In genomic region chr17:85562510-85563266, GRCm38 (mm10) we compare ENCODE assay signal across 15 mouse cellular contexts. TPM values are rescaled to one million over a fixed set of nuclear protein-coding genes. Genes with fewer than 3 reads are reported as not detected.
DNase-seq lines count a peak whose midpoint lies in the region; ATAC-seq and TF ChIP-seq lines count a peak whose summit lies in the region.
"Had no signal": no experiment of that assay in that cellular context is flagged by ENCODE, and none has a peak within 500 bp of the region (broad histone marks: within the 10 kb centered on the region; RNA-seq: fewer than 3 reads in every experiment).

No protein-coding gene starts in this region.

- peak; percentile 37 for DNase-seq in A20 (ENCODE audit: low read depth, low spot score)
- peak; percentile 79 for DNase-seq in CH12.LX (ENCODE audit: extremely low read depth)
- peak; percentile 25 for DNase-seq in hindbrain, postnatal 0 days (ENCODE audit: low spot score)
- no peak for DNase-seq in kidney, postnatal 25 days
- DNase-seq in frontal cortex, postnatal 25 days (ENCODE audit: low spot score in 2 of 2), result no peak
- no peak for DNase-seq in gastrocnemius, postnatal 25 days
- DNase-seq: cerebellum, adult 11-12 months; thymus, postnatal 14 days had no signal

- no peak for ATAC-seq in hindbrain, embryonic 15.5 days (ENCODE audit: low FRiP score, low read depth)
- no peak for ATAC-seq in hindbrain, embryonic 12.5 days (ENCODE audit: low FRiP score)
- no peak for ATAC-seq in hindbrain, postnatal 0 days
- ATAC-seq: inflammation-experienced regulatory T-cells, adult 6 months had no signal

- in situ Hi-C loops in CH12.LX (cut with MboI; ENCODE audit: low pct_ligation_motif_present, low pct_unique_long_range_greater_than_20kb, low sequenced_read_pairs), result no loop called here

- no peak overlapping the region for H3K4me3 ChIP-seq in hindbrain, embryonic 15.5 days
- H3K4me3 ChIP-seq in hindbrain, embryonic 12.5 days, result no peak overlapping the region
- H3K4me3 ChIP-seq in CH12.LX (replicated peaks in 1 of 3; ENCODE audit: low read depth in 2 of 3, low read length in 2 of 3, poor library complexity in 1 of 3), result no peak overlapping the region
- H3K4me3 ChIP-seq in hindbrain, postnatal 0 days (ENCODE audit: low read length), result no peak overlapping the region

- no peaks in the 10 kb centered on the region for H3K36me3 ChIP-seq in hindbrain, embryonic 15.5 days
- H3K36me3 ChIP-seq in hindbrain, embryonic 12.5 days, result no peaks in the 10 kb centered on the region
- no peaks in the 10 kb centered on the region for H3K36me3 ChIP-seq in CH12.LX (replicated peaks in 1 of 2; ENCODE audit: control insufficient read depth in 1 of 2, insufficient read depth in 1 of 2, low read length in 1 of 2)
- no peaks in the 10 kb centered on the region for H3K36me3 ChIP-seq in hindbrain, postnatal 0 days (ENCODE audit: insufficient read depth, low read length)

- H3K9me3 ChIP-seq in hindbrain, embryonic 15.5 days, result no peaks in the 10 kb centered on the region; the same call in 1 of the 2 replicates
- peaks cover 9% of the 10 kb centered on the region for H3K9me3 ChIP-seq in hindbrain, embryonic 12.5 days (replicated peaks)
- H3K9me3 ChIP-seq in CH12.LX (replicated peaks; ENCODE audit: low read length), result peaks cover 19% of the 10 kb centered on the region
- H3K9me3 ChIP-seq in hindbrain, postnatal 0 days (ENCODE audit: low read length), result no peaks in the 10 kb centered on the region

- TF ChIP-seq EP300 in CH12.LX (IDR thresholded peaks at IDR 0.05; ENCODE audit: low read length), result peak; percentile 84

- peak; percentile 5 for TF ChIP-seq RAD21 in CH12.LX (IDR thresholded peaks at IDR 0.05; ENCODE audit: low read depth, low read length)

- TF ChIP-seq CTCF in CH12.LX (conservative IDR thresholded peaks at IDR 0.05 in 1 of 2, IDR thresholded peaks at IDR 0.05 in 1 of 2; ENCODE audit: low read depth in 2 of 2, low read length in 2 of 2), result no peak
- TF ChIP-seq CTCF in hindbrain, postnatal 0 days (IDR thresholded peaks at IDR 0.05; ENCODE audit: low read depth), result no peak

- peak overlapping the region; percentile 17; the same call in 1 of the 2 replicates for H3K4me2 ChIP-seq in hindbrain, embryonic 15.5 days
- H3K4me2 ChIP-seq in hindbrain, embryonic 12.5 days (replicated peaks), result no peak overlapping the region
- peak overlapping the region; percentile 54 for H3K4me2 ChIP-seq in CH12.LX (ENCODE audit: insufficient read depth, low read depth, poor library complexity, severe bottlenecking)
- H3K4me2 ChIP-seq in hindbrain, postnatal 0 days (ENCODE audit: low read depth, low read length), result no peak overlapping the region

- no peaks in the 10 kb centered on the region for H3K79me2 ChIP-seq in CH12.LX (replicated peaks; ENCODE audit: control insufficient read depth, extremely low read depth, insufficient read depth, poor library complexity, severe bottlenecking)

- no peaks in the 10 kb centered on the region; the same call in 1 of the 2 replicates for H3K4me1 ChIP-seq in hindbrain, embryonic 15.5 days (replicated peaks)
- peaks cover 4% of the 10 kb centered on the region; the same call in 1 of the 2 replicates for H3K4me1 ChIP-seq in hindbrain, embryonic 12.5 days
- H3K4me1 ChIP-seq in CH12.LX (ENCODE audit: control insufficient read depth in 1 of 2, insufficient read depth in 2 of 2), result peaks cover 2 to 36% of the 10 kb centered on the region in 2 experiments; a peak in 3 of 4 replicates
- no peaks in the 10 kb centered on the region for H3K4me1 ChIP-seq in hindbrain, postnatal 0 days (ENCODE audit: insufficient read depth, low read length)

- no peak for TF ChIP-seq POLR2A in CH12.LX (IDR thresholded peaks at IDR 0.05; ENCODE audit: low read depth, low read length)

- 61% methylated on average over 17 of the region's 17 CpGs for WGBS in hindbrain, embryonic 15.5 days
- 76% methylated on average over 17 of the region's 17 CpGs for WGBS in hindbrain, embryonic 12.5 days
- WGBS in hindbrain, postnatal 0 days, result 64% methylated on average over 17 of the region's 17 CpGs

- no peaks in the 10 kb centered on the region for H3K27me3 ChIP-seq in hindbrain, embryonic 15.5 days
- H3K27me3 ChIP-seq in hindbrain, embryonic 12.5 days, result no peaks in the 10 kb centered on the region
- H3K27me3 ChIP-seq in CH12.LX (replicated peaks), result no peaks in the 10 kb centered on the region
- H3K27me3 ChIP-seq in hindbrain, postnatal 0 days (ENCODE audit: insufficient read depth, low read length), result no peaks in the 10 kb centered on the region

- H3K27ac ChIP-seq in hindbrain, embryonic 15.5 days (replicated peaks), result no peak overlapping the region
- H3K27ac ChIP-seq in hindbrain, embryonic 12.5 days, result no peak overlapping the region
- H3K27ac ChIP-seq in CH12.LX (ENCODE audit: insufficient read depth, low read depth), result no peak overlapping the region
- H3K27ac ChIP-seq in hindbrain, postnatal 0 days, result no peak overlapping the region
- H3K27ac ChIP-seq: macrophage had no signal

- dilution Hi-C loops in CH12.LX (cut with MboI; ENCODE audit: extremely low pct_ligation_motif_present, extremely low pct_unique_long_range_greater_than_20kb, low sequenced_read_pairs), result no loop called here

- no peak overlapping the region for H3K9ac ChIP-seq in hindbrain, embryonic 15.5 days
- H3K9ac ChIP-seq in hindbrain, embryonic 12.5 days, result no peak overlapping the region
- no peak overlapping the region for H3K9ac ChIP-seq in CH12.LX (ENCODE audit: insufficient read depth, low read depth)
- H3K9ac ChIP-seq in hindbrain, postnatal 0 days (replicated peaks; ENCODE audit: low read length), result no peak overlapping the region

TF ChIP-seq in CH12.LX, 34 proteins besides CTCF, POLR2A, EP300 and RAD21:
- TF ChIP-seq SIN3A (IDR thresholded peaks at IDR 0.05; ENCODE audit: low read length), result no peak
- TF ChIP-seq RCOR1 (conservative IDR thresholded peaks at IDR 0.05; ENCODE audit: low read depth, low read length), result no peak
- no peak for TF ChIP-seq POLR2AphosphoS2 (IDR thresholded peaks at IDR 0.05; ENCODE audit: low read depth, low read length)
- TF ChIP-seq GABPA (IDR thresholded peaks at IDR 0.05; ENCODE audit: insufficient replicate concordance, low read depth, low read length), result no peak
- TF ChIP-seq MAX (IDR thresholded peaks at IDR 0.05; ENCODE audit: low read length), result no peak
- no peak; the same call in 1 of the 2 replicates for TF ChIP-seq MAZ (IDR thresholded peaks at IDR 0.05; ENCODE audit: low read depth, low read length)
- TF ChIP-seq ZMIZ1 (IDR thresholded peaks at IDR 0.05; ENCODE audit: low read depth, low read length), result no peak
- TF ChIP-seq MAFK (IDR thresholded peaks at IDR 0.05; ENCODE audit: insufficient replicate concordance, low read length), result no peak
- no peak for TF ChIP-seq KAT2A (IDR thresholded peaks at IDR 0.05; ENCODE audit: insufficient replicate concordance, low read length)
- no peak for TF ChIP-seq HCFC1 (IDR thresholded peaks at IDR 0.05; ENCODE audit: low read depth, low read length)
- TF ChIP-seq USF1 (IDR thresholded peaks at IDR 0.05; ENCODE audit: low read depth, low read length), result no peak
- no peak for TF ChIP-seq E2F4 (IDR thresholded peaks at IDR 0.05; ENCODE audit: insufficient replicate concordance, low read depth, low read length)
- TF ChIP-seq CHD1 (IDR thresholded peaks at IDR 0.05; ENCODE audit: low read depth, low read length), result no peak
- TF ChIP-seq MEF2A (IDR thresholded peaks at IDR 0.05; ENCODE audit: borderline replicate concordance, low read depth, low read length), result peak; percentile 90
- peak; percentile 79 for TF ChIP-seq CHD2 (IDR thresholded peaks at IDR 0.05; ENCODE audit: low read length)
- TF ChIP-seq JUND (conservative IDR thresholded peaks at IDR 0.05; ENCODE audit: low read depth, low read length), result peak; percentile 13; the same call in 1 of the 2 replicates
- peak; percentile 44; the same call in 1 of the 2 replicates for TF ChIP-seq ELF1 (IDR thresholded peaks at IDR 0.05; ENCODE audit: low read depth, low read length)
- peak; percentile 92 for TF ChIP-seq IRF4 (IDR thresholded peaks at IDR 0.05; ENCODE audit: low read depth, low read length)
- peak; percentile 64 for TF ChIP-seq ETS1 (conservative IDR thresholded peaks at IDR 0.05; ENCODE audit: low read depth, low read length)
- TF ChIP-seq NRF1 (IDR thresholded peaks at IDR 0.05; ENCODE audit: low read depth, low read length), result no peak
- TF ChIP-seq ZKSCAN1 (IDR thresholded peaks at IDR 0.05; ENCODE audit: borderline replicate concordance, low read depth, low read length), result no peak
- no peak for TF ChIP-seq MXI1 (IDR thresholded peaks at IDR 0.05; ENCODE audit: low read depth, low read length)
- TF ChIP-seq TBP (conservative IDR thresholded peaks at IDR 0.05; ENCODE audit: low read depth, low read length), result no peak
- no peak for TF ChIP-seq MYC (IDR thresholded peaks at IDR 0.05; ENCODE audit: low read depth, low read length)
- TF ChIP-seq BHLHE40 (IDR thresholded peaks at IDR 0.05; ENCODE audit: low read depth, low read length), result peak; percentile 40; the same call in 1 of the 2 replicates
- TF ChIP-seq ZC3H11A (IDR thresholded peaks at IDR 0.05; ENCODE audit: low read depth, low read length), result no peak
- no peak for TF ChIP-seq PAX5 (IDR thresholded peaks at IDR 0.05; ENCODE audit: low read length)
- no peak for TF ChIP-seq SMC3 (IDR thresholded peaks at IDR 0.05; ENCODE audit: low read depth, low read length)
- TF ChIP-seq TCF12 (IDR thresholded peaks at IDR 0.05; ENCODE audit: low read depth, low read length), result no peak
- no peak for TF ChIP-seq UBTF (IDR thresholded peaks at IDR 0.05; ENCODE audit: low read depth, low read length)
- no peak for TF ChIP-seq USF2 (conservative IDR thresholded peaks at IDR 0.05; ENCODE audit: low read depth, low read length)

RNA-seq across cellular contexts. Expression of gene Six3, which starts 50.7 kb away (rescaled TPM):
- 1.2 and 1.4 TPM in 2 replicates for polyA plus RNA-seq in hindbrain, embryonic 15.5 days (2015; fragmentation: Nextera tagmentation; extraction: Ambion mirVana)
- polyA plus RNA-seq in hindbrain, embryonic 12.5 days (2016; fragmentation: Nextera tagmentation; extraction: Ambion mirVana), result 0.45 and 0.68 TPM in 2 replicates
- total RNA-seq in CH12.LX (2012; rRNA removed) (not detected in 2 replicates), CH12.LX (2014; rRNA removed) (not detected in 2 replicates)
- not detected in 2 replicates for polyA plus RNA-seq in CH12.LX (2012; ENCODE audit: insufficient read length, low read depth)
- total RNA-seq in hindbrain, postnatal 0 days (2014; rRNA removed), result 0.63 and 0.86 TPM in 2 replicates
- polyA plus RNA-seq in hindbrain, postnatal 0 days (2015; fragmentation: Nextera tagmentation; extraction: Ambion mirVana), result 1.1 TPM in 1 of 2 replicates, not detected in the other
- total RNA-seq in gastrocnemius, postnatal 25 days (2021), result not detected
- total RNA-seq: ES-E14; liver, adult 2 months; neutrophil, adult 5-6 weeks had no signal
- polyA plus RNA-seq: liver, adult 2 months; macrophage had no signal

Comparison
In these comparisons a context has a peak if more than half of its experiments do, and no peak if none do; other contexts are left out.
1. H3K4me2 ChIP-seq: peak in hindbrain, embryonic 15.5 days (single experiment) and CH12.LX (single experiment); none in hindbrain, embryonic 12.5 days (single experiment) and hindbrain, postnatal 0 days (single experiment).
2. DNase-seq: peak in A20 (single experiment), CH12.LX (single experiment) and hindbrain, postnatal 0 days (single experiment); none in kidney, postnatal 25 days (0 of 2), frontal cortex, postnatal 25 days (0 of 2) and gastrocnemius, postnatal 25 days (single experiment).